Mouse (Mus musculus) adrenal gland, adult (tissue): ENCODE measurements at regions not wholly inside any gene's neighbourhood (a gene's known extent, or its start where the extent isn't known, plus 50 kb on each side); places are given as distances from the start of the nearest gene placed in this dataset.
"Not testable (repeated sequence)": the region's sequence is repeated elsewhere in the genome, so short reads cannot be mapped to it uniquely, and the experiment has no call there.

ENCODE experiments used
- DNase-seq, 2 experiments: peaks; one replicate each; pipeline ENCODE4 v3.0.0; 2022 to 2023; ENCODE audit warnings: low spot score in 1 of 2; ENCODE audit not compliant: inconsistent age in 2 of 2

- DNase-seq: no peak
Measured at GRCm38 (mm10) chr13:6855199-6856148, 206.9 kb upstream of the Pfkp start.

GRCm38 (mm10) chr13:6837446-6837845 is 188.9 kb upstream of the Pfkp start:
- DNase-seq: no peak

GRCm38 (mm10) chr13:6837075-6837422 is 188.5 kb upstream of the Pfkp start:
- no peak for DNase-seq

- peak; percentile 54 to 90 for DNase-seq
Measured at GRCm38 (mm10) chr13:6836351-6837074, 187.9 kb upstream of the Pfkp start.

GRCm38 (mm10) chr13:6829882-6830281 is 181.3 kb upstream of the Pfkp start:
- no peak for DNase-seq

GRCm38 (mm10) chr13:6829346-6829745 is 180.8 kb upstream of the Pfkp start:
- DNase-seq: no peak

- not testable (repeated sequence) for DNase-seq
Measured at GRCm38 (mm10) chr13:6828601-6829330, 180.2 kb upstream of the Pfkp start.

GRCm38 (mm10) chr13:6802243-6803157 is 153.9 kb upstream of the Pfkp start:
- DNase-seq: no peak

GRCm38 (mm10) chr13:6767936-6768588 is 119.5 kb upstream of the Pfkp start:
- DNase-seq: no peak

GRCm38 (mm10) chr13:6757151-6757550 is 108.6 kb upstream of the Pfkp start:
- peak in 1 of 2 experiments; percentile 29 for DNase-seq

- DNase-seq: peak in 1 of 2 experiments; percentile 27
Measured at GRCm38 (mm10) chr13:6751599-6751998, 103.0 kb upstream of the Pfkp start.

GRCm38 (mm10) chr13:6751149-6751548 is 102.6 kb upstream of the Pfkp start:
- peak in 1 of 2 experiments; percentile 10 for DNase-seq

GRCm38 (mm10) chr13:6741916-6742315 is 93.3 kb upstream of the Pfkp start:
- DNase-seq: peak in 1 of 2 experiments; percentile 6

- DNase-seq: peak in 1 of 2 experiments; percentile 15
Measured at GRCm38 (mm10) chr13:6736984-6737566, 88.5 kb upstream of the Pfkp start.
